Mouse (Mus musculus) right cerebral cortex, postnatal 4 days (tissue): ENCODE results near the gene Larp4.

Source experiments
- DNase-seq: peaks from one replicate; pipeline ENCODE4 v3.0.0-alpha.2; 2022

Gene Larp4

DNA sequence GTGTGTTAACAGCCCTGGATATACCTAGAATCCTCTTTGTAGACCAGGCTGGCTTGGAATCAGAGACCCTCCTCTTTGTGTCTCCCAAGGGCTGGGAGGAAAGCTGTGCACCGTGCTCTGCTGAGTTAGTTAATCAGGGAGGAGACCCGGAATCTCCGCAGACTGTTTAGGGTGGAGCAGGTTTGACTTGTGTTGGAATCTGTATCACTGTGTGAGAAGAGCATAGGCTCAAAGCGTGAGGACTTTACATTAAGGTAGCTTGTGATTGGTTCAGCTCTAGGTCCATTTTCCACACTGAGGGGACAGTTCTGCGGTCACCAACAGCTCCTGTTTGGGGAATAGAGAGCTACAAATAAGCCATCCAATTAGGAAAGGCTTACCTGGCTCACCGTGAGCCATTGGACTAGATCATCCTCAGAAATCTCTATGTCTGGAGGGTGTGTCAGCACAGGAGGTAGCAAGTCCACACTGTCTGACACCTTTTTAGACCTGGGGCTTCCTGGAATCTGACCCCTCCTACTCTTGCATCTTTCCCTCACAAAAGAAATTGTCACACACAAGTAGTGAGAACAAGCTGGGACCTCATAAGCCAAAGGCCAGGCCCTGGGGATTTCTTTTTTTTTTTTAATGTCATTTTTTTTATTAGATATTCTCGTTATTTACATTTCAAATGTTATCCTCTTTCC lies 89.9 kb downstream of the Larp4 start:
- DNase-seq = no peak

DNA sequence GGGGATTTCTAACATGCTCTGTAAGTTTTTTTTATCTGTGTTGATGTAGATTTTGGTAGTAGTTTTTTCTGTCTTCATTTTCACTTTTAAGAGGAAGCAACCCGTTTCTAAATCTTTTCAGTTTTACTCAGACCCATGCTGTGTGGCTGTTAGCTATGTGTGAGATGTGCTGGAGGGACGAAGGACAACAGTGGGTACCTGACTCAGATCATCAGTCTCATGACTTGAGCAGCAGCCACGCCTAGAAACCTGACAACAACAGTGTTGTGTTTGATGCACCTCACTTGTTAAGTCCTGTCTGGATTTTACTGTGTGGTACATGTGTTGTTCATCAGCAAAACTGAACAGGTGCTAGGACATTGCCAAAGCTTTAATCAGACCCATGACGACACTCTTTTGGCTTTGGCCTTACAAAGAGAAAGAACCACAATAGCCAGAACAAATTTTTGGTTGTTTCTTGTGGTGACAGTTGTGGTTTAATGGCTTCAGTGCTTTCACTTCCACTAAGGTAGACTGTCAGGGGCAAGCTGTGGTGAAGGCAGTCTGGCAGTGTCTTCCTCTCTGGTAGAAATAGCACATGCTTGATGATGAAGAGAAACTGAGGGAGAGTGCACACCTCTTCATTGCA lies 90.8 kb downstream of the Larp4 start:
- DNase-seq = no peak

DNA sequence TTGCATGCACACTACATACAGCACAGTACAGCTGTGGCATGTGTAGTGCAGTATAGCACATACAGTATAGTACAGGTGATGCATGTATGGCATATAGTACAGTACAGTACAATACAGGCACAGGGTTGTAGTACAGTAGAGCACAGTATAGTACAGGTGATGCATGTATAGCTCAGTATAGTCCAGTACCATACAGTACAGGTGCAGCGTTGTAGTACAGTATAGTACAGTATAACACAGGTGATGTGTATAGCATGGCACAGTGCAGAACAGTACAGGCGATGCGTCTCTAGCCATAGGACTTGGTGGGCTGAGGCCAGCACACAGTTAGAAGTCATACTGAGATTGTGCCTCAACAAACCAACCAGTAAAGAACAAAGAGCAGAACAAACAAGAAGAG lies 91.5 kb downstream of the Larp4 start:
- no peak for DNase-seq

DNA sequence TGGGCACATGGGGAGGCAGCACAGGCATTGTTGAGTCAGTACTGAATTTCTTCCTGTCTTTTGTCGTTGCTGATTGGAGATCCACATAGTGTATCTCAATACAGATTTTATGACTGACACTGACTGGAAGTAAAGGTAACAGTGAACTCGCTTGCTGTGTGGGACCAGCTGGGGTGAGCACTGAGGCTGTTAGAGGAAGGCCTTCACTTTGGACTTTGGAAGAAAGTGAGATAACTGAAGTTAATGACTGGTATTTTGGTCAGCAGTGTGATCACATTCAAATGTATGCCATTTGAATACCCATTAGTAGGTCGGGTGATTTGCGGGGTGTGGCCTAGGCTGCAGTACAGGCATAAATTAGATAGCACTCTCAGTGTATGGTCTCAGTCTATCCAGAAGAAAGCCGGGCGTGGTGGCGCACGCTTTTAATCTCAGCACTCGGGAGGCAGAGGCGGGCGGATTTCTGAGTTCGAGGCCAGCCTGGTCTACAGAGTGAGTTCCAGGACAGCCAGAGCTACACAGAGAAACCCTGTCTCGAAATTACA lies 93.4 kb downstream of the Larp4 start:
- no peak for DNase-seq
